ENCODE assay signal across 12 mouse cellular contexts in the genomic region with DNA sequence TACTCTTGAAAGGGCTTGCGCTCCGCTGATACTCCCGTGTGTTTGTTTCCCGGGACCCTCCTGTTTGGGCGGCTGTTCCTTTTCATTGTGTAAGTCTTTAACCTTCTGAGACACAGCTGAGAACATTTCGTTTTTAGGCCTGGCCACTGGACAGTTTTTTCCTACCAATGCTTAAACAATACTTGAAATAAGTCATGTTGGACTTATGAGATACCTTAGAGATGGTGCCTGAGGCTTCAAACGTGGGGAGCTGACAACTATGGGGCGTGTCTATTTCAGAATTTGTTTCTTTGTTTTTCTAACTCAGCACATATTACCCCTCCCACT.
DNase-seq lines count a peak whose midpoint lies in the region; ATAC-seq and TF ChIP-seq lines count a peak whose summit lies in the region.
"Had no signal": no experiment of that assay in that cellular context is flagged by ENCODE, and none has a peak within 500 bp of the region (broad histone marks: within the 10 kb centered on the region; RNA-seq: fewer than 3 reads in every experiment).

No protein-coding gene starts in this region.

- H3K4me3 ChIP-seq in heart, postnatal 0 days (ENCODE audit: low read depth, low read length) = peak overlapping the region; percentile 33
- peak overlapping the region; percentile 24; the same call in 1 of the 2 replicates for H3K4me3 ChIP-seq in embryonic facial prominence, embryonic 15.5 days (replicated peaks)
- H3K4me3 ChIP-seq in hindbrain, embryonic 16.5 days (ENCODE audit: low read length) = no peak overlapping the region
- peak overlapping the region; percentile 14 for H3K4me3 ChIP-seq in midbrain, embryonic 15.5 days
- H3K4me3 ChIP-seq: gastrocnemius, adult 2 months had no signal

- no peak for DNase-seq in heart, postnatal 0 days (ENCODE audit: low spot score)
- DNase-seq in heart, postnatal 25 days (ENCODE audit: low spot score) = no peak
- no peak for DNase-seq in right cerebral cortex, postnatal 4 days
- no peak for DNase-seq in cerebellum, adult 11 months
- DNase-seq in left cerebral cortex, postnatal 25 days (ENCODE audit: low spot score in 2 of 2) = no peak
- DNase-seq: gastrocnemius, adult 2 months; kidney, postnatal 14 days; thymus, adult 2 months had no signal

- no peak overlapping the region for H3K9ac ChIP-seq in heart, postnatal 0 days (replicated peaks; ENCODE audit: low read depth, low read length)
- no peak overlapping the region for H3K9ac ChIP-seq in embryonic facial prominence, embryonic 15.5 days
- H3K9ac ChIP-seq in hindbrain, embryonic 16.5 days (ENCODE audit: low read depth, low read length) = no peak overlapping the region
- no peak overlapping the region for H3K9ac ChIP-seq in midbrain, embryonic 15.5 days
- H3K9ac ChIP-seq: liver, embryonic 14.5 days had no signal

- H3K36me3 ChIP-seq in heart, postnatal 0 days (replicated peaks; ENCODE audit: control insufficient read depth, insufficient read depth, low read length) = no peaks in the 10 kb centered on the region
- H3K36me3 ChIP-seq in embryonic facial prominence, embryonic 15.5 days = no peaks in the 10 kb centered on the region
- H3K36me3 ChIP-seq in hindbrain, embryonic 16.5 days (ENCODE audit: control insufficient read depth, insufficient read depth, low read length) = no peaks in the 10 kb centered on the region
- H3K36me3 ChIP-seq in midbrain, embryonic 15.5 days (replicated peaks) = no peaks in the 10 kb centered on the region

- no peaks in the 10 kb centered on the region for H3K9me3 ChIP-seq in heart, postnatal 0 days (replicated peaks; ENCODE audit: control insufficient read depth, low read length)
- no peaks in the 10 kb centered on the region for H3K9me3 ChIP-seq in embryonic facial prominence, embryonic 15.5 days (replicated peaks)
- H3K9me3 ChIP-seq in hindbrain, embryonic 16.5 days (ENCODE audit: control insufficient read depth, low read length) = no peaks in the 10 kb centered on the region
- H3K9me3 ChIP-seq in midbrain, embryonic 15.5 days = no peaks in the 10 kb centered on the region

- peaks cover 17% of the 10 kb centered on the region; the same call in 1 of the 2 replicates for H3K27me3 ChIP-seq in heart, postnatal 0 days (ENCODE audit: control insufficient read depth, insufficient read depth, low read length)
- H3K27me3 ChIP-seq in embryonic facial prominence, embryonic 15.5 days = peaks cover 20% of the 10 kb centered on the region
- H3K27me3 ChIP-seq in hindbrain, embryonic 16.5 days (replicated peaks; ENCODE audit: control insufficient read depth, insufficient read depth, low read length) = peaks cover 5% of the 10 kb centered on the region; the same call in 1 of the 2 replicates
- no peaks in the 10 kb centered on the region for H3K27me3 ChIP-seq in midbrain, embryonic 15.5 days (replicated peaks)

- TF ChIP-seq EP300 in heart, postnatal 0 days (IDR thresholded peaks at IDR 0.05; ENCODE audit: low read depth) = no peak

- no peaks in the 10 kb centered on the region for H3K4me1 ChIP-seq in heart, postnatal 0 days (ENCODE audit: control insufficient read depth, insufficient read depth)
- H3K4me1 ChIP-seq in embryonic facial prominence, embryonic 15.5 days = peaks cover 7% of the 10 kb centered on the region
- H3K4me1 ChIP-seq in hindbrain, embryonic 16.5 days (ENCODE audit: control insufficient read depth, insufficient read depth, low read depth, low read length) = peaks cover 10% of the 10 kb centered on the region
- peaks cover 34% of the 10 kb centered on the region for H3K4me1 ChIP-seq in midbrain, embryonic 15.5 days

- peak overlapping the region; percentile 52 for H3K4me2 ChIP-seq in heart, postnatal 0 days (ENCODE audit: low read depth, low read length)
- H3K4me2 ChIP-seq in embryonic facial prominence, embryonic 15.5 days (replicated peaks) = peak overlapping the region; percentile 41; the same call in 1 of the 2 replicates
- peak overlapping the region; percentile 55 for H3K4me2 ChIP-seq in hindbrain, embryonic 16.5 days (ENCODE audit: low read length)
- H3K4me2 ChIP-seq in midbrain, embryonic 15.5 days = peak overlapping the region; percentile 43

- WGBS in heart, postnatal 0 days = 46% methylated on average over 8 of the region's 8 CpGs
- 24% methylated on average over 8 of the region's 8 CpGs for WGBS in embryonic facial prominence, embryonic 15.5 days
- WGBS in hindbrain, embryonic 16.5 days = 32% methylated on average over 8 of the region's 8 CpGs
- WGBS in midbrain, embryonic 15.5 days = 14% methylated on average over 8 of the region's 8 CpGs

- H3K27ac ChIP-seq in heart, postnatal 0 days (ENCODE audit: low read depth) = no peak overlapping the region
- no peak overlapping the region for H3K27ac ChIP-seq in embryonic facial prominence, embryonic 15.5 days (replicated peaks)
- no peak overlapping the region for H3K27ac ChIP-seq in hindbrain, embryonic 16.5 days (ENCODE audit: low read depth, low read length)
- peak overlapping the region; percentile 26; the same call in 1 of the 2 replicates for H3K27ac ChIP-seq in midbrain, embryonic 15.5 days
- H3K27ac ChIP-seq: gastrocnemius, adult 2 months; liver, embryonic 14.5 days had no signal

- intact Hi-C loops in heart, postnatal 25 days (cut with DNase I) = no loop called here
- intact Hi-C loops in left cerebral cortex, postnatal 25 days (cut with DNase I) = loop anchor here (5.0 kb wide), 1 partner anchor 90 kb away; no protein-coding TSS in a partner anchor

- no peak for ATAC-seq in heart, postnatal 0 days (ENCODE audit: insufficient read depth, low read depth)
- ATAC-seq in embryonic facial prominence, embryonic 15.5 days (ENCODE audit: insufficient number of reproducible peaks, low FRiP score, low TSS enrichment, low read depth) = no peak
- ATAC-seq in hindbrain, embryonic 16.5 days = no peak
- no peak for ATAC-seq in midbrain, embryonic 15.5 days (replicated peaks)

- no peak for TF ChIP-seq CTCF in heart, postnatal 0 days (IDR thresholded peaks at IDR 0.05; ENCODE audit: low read depth)
